Mouse (Mus musculus): Measurements from ENCODE around the gene Rtp2. TPM values are rescaled to one million over a fixed set of nuclear protein-coding genes. Genes with fewer than 3 reads are reported as not detected.
"Not testable (repeated sequence)": the region's sequence is repeated elsewhere in the genome, so short reads cannot be mapped to it uniquely, and the experiment has no call there.

The Rtp2 gene
- total RNA-seq, 2 experiments from 2014 or later: not detected

DNA sequence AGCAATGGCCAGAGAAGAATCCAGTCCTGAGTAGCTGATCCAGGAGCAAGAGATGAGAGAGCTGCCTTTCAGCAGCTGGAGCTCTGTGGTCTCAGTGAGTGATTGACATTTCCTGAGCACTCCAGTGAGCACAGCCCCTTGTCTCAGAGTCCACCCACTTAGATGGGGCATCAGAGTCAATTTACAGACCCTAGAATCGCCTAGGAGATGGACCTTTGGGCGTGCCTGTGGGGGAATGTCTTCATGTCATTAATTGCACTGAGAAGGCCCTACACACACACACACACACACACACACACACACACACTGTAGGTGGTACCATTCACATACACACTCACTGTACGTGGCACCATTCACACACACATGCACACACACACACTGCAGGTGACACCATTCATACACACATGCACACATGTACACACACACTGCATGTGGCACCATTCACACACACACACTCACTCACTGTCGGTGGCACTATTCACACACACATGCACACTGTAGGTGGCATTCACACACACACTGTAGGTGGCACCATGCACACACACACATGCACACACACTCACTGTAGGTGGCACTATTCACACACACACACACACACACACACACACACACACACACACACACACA, 20.0 kb upstream of the Rtp2 start:
- no peak for DNase-seq (ENCODE audit: low spot score in 2 of 2)

- no peak for DNase-seq (ENCODE audit: low spot score in 2 of 2)
Measured at GRCm38 (mm10) chr16:23947654-23948053, 15.5 kb upstream of the Rtp2 start.

DNA sequence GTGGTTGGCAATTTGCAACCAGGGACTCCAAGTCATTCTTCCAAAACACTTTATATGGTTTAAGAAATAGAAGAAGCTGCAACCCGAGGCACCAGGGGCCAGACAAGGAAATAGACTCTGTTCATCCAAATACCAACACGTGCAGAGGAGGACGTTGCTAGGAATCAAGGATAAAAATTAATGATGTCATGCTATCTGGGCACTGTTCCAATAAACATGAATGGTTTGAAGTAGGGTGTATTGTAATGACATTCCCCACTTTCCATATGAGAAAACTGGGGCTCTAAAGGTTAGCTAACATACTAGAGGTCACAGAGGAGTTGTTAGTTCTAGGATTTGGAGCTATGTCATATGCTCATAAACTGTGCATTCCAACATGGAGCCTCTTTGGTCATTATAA, 12.6 kb upstream of the Rtp2 start:
- DNase-seq (ENCODE audit: low spot score in 2 of 2): no peak

GRCm38 (mm10) chr16:23934397-23934796, 2.2 kb upstream of the Rtp2 start:
- DNase-seq (ENCODE audit: low spot score in 2 of 2): no peak

- no peak for DNase-seq (ENCODE audit: low spot score in 2 of 2)
Measured at GRCm38 (mm10) chr16:23931275-23931674, 919 bp downstream of the Rtp2 start.

DNA sequence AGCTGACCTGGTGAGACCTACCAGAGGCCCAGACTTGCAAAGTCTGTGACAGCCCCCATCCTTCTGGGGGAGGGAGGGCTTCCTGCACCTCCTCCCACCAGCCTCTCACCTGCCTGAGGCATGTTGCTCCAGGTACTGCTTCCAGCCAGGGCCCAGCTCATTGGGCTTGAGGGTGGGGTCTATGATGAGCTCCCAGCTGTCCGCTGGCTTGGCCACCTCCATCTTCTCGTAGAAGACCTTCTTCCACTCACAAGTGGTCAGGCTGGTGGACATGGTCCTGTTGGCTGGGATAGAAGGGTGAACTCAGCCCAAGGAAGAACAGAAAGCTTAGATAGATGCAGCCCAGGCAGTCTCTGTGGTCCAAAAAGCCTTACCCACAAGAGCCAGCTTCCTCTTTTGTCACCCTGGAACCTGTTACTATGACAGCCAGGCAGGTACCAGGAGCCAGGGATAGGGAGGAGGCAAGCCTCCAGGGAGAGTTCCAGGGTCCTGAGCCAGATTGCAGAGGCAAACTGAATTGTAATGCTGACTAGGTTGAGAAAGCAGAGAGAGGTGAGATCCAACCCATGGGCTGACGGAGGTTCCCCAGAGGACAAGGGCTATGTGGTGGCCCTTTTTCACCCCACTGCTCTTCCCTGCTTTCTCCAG, 1.6 kb downstream of the Rtp2 start:
- no peak for DNase-seq (ENCODE audit: low spot score in 2 of 2)

GRCm38 (mm10) chr16:23927301-23928114, 4.7 kb downstream of the Rtp2 start:
- no peak for DNase-seq (ENCODE audit: low spot score in 2 of 2)

- no peak for DNase-seq (ENCODE audit: low spot score in 2 of 2)
Measured at GRCm38 (mm10) chr16:23922906-23923305, 9.3 kb downstream of the Rtp2 start.

DNA sequence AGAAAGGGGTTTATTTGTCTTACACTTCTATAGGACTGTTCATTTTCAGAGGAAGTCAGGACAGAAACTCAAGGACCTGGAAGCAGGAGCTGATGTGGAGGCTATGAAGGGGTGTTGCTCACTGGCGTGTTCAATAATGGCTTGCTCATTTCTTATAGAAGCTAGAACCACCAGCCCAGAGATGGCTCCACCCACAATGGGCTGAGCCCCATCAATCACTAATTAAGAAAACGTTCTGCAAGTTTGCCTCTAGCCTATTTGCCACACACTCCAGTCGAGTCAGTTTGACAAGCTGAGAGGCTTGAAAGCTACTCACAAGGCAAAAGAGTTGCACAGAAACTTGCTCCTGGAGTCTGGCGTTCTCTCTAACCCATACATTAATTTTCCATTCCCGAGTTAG, 10.5 kb downstream of the Rtp2 start:
- DNase-seq (ENCODE audit: low spot score in 2 of 2): no peak

- DNase-seq (ENCODE audit: low spot score in 2 of 2): no peak
Measured at GRCm38 (mm10) chr16:23919418-23919817, 12.8 kb downstream of the Rtp2 start.

DNA sequence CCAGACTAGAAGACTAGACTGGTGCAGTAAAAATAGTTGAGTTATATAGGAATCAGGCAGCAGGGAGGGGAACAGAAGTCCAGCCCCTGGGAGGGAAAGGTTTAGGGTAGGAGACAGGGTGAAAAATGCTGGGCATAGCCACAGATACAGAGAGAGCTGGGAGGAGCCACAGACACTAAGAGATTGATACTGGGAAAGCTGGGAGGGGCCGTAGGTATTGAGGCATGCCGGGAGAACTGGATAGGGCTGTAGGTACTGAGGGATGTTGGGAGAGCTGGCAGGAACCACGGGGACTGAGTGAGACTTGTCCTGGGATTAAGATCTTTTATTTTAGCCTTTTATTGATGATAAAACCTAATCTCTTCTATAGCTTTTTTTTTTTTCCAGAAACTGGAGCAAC, 18.8 kb downstream of the Rtp2 start:
- DNase-seq (ENCODE audit: low spot score in 2 of 2): no peak

DNA sequence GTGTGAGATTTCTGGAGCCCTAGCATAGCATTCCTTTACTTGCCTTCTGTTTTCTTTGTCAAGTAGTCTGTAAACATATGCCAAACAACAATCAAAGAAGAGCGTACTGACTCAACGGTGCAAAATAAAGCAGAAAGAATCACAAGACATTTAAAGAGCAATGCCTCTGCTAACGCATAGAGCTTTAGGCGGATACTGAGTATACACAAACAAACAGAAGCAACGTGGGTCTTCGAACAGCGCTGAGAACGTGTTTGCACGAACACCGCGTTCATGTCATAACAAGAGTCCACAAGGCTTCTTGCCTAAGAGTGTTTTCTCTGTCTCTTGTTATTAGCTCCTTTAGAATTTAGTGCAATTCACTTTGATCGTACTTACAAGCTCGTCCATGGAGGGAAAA, 19.5 kb downstream of the Rtp2 start:
- DNase-seq (ENCODE audit: low spot score in 2 of 2): no peak

- DNase-seq (ENCODE audit: low spot score in 2 of 2): not testable (repeated sequence)
Measured at GRCm38 (mm10) chr16:23909015-23909354, 23.2 kb downstream of the Rtp2 start.

DNA sequence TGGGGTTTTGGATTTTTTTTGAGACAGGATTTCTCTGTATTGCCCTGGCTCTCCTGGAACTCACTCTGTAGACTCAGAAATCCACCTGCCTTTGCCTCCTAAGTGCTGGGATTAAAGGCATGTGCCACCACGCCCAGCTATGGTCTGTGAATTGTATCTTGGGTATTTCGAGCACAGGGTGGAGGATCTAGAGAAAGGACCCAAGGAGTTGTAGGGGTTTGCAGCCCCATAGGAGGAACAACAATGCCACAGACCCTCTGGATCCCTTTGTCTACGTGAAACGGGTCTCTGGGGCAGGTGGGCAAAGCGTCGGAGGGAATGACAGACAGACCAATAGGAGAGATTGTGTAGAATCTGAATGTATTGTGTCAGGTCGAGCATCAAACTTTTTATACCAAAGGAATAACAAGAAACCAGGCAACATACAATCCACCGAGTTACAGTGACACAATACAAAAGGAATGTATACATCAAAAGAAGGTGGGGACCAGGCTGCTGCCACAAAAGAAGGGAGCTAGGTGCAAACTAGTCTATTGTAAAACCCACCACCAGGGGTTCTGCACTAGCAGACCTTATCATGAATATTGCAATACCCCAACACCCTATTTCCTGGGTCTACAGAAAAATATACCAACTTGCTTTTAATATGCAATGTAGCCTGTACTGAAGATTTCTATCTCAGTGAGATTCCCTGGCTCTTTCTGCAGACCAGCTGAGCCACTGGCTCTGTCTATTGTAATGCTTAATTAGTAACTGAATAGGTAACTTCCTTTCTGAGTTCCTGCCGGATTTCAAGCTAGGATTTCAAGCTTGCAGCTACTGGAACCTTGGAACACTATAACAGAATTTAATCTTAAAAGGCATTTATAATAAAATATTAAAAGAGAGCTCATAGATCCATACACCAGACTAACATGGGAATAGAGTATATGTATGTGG, 23.8 kb downstream of the Rtp2 start:
- not testable (repeated sequence) for DNase-seq (ENCODE audit: low spot score in 2 of 2)

DNA sequence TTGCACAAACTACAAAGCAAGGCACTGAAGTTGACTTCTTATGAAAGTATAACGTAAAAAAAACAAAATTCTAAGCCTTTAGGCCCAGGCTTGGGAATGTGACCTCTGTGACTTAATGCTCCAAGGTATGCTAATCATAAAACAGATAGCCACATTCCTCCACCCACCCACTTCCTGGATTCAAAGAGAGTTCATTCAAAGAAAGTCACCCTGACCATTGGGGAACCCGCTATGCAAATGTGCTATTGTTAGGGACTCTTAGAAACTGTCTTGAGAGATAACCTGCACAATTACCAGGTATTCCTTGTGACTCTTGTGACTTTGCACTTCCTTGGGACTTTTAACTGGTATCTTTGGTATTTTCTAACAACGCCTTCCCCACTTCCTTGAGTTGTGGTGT, 25.6 kb downstream of the Rtp2 start:
- not testable (repeated sequence) for DNase-seq (ENCODE audit: low spot score in 2 of 2)

DNA sequence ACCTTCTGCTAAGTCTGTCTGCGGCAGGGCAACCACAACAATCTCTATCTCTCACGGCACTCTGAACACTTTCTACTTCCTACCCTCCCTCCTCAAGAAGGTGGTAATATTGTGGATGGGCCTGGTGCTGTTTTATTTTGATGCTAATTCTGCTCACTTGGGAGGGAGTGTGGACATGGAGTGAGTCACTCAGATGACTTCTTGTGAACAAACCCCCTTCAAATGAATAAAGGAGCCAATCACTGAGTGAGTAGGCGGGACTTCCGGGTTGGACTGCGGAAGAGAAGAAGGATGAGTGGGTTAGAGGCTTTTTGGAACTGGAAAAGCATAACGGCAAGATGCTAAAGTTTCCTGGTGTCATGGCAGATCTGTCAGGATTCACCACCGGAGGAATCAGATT, 30.8 kb downstream of the Rtp2 start:
- no peak for DNase-seq (ENCODE audit: low spot score in 2 of 2)

DNA sequence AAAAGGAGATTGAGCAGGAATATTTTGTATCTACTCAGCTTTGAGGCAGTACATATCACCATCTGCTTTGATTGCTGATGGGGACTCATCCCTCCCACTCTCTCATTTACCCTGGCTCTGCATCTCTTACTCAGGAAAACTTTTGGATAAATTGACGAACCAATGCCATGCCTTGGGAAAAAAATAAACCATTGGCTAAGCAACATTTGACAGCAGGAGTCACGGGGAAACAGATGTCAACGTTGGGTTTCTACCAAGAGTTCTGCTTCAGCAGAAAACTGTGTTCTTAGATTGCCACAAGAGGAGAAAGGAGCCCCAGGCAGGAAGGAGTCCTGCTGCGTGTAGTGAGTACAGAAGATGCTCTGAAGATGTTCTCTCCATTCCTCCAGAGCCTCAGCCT, 32.1 kb downstream of the Rtp2 start:
- no peak for DNase-seq (ENCODE audit: low spot score in 2 of 2)

GRCm38 (mm10) chr16:23898840-23899239, 33.4 kb downstream of the Rtp2 start:
- DNase-seq (ENCODE audit: low spot score in 2 of 2): peak; percentile 73 to 78

- peak; percentile 57 to 60 for DNase-seq (ENCODE audit: low spot score in 2 of 2)
Measured at GRCm38 (mm10) chr16:23897984-23898586, 34.1 kb downstream of the Rtp2 start.

DNA sequence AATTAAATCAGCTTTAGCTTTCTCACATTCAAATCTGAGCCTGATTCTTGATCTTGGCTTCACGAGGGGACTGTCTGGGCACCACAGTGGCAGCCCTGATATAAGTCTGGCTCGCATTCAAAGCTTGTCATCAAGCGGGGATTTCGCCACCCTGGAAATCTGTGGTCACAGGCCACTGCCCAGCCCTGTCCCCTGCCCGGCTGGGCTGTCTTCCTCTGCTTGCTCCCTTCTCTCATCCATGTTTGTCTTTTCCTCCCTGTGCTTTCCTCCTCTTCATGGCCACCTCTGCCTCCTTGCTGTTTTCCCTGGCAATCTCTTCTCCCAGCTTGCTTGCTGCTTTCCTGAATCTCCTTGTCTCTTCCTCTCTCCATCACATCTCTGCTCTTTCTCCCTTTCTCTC, 34.7 kb downstream of the Rtp2 start:
- peak in 1 of 2 experiments; percentile 16 for DNase-seq (ENCODE audit: low spot score in 2 of 2)

GRCm38 (mm10) chr16:23895135-23895534, 37.1 kb downstream of the Rtp2 start:
- no peak for DNase-seq (ENCODE audit: low spot score in 2 of 2)

Measured in adrenal gland, adult 18-20 months (tissue).